Mouse (Mus musculus) liver, adult 2 months (tissue): ENCODE measurements around the gene Slc38a10. TPM values are rescaled to one million over a fixed set of nuclear protein-coding genes. Genes with fewer than 3 reads are reported as not detected.

Experiments
- DNase-seq: peaks from one replicate; pipeline ENCODE4 v3.0.0-alpha.2; 2011; ENCODE audit warnings: low read depth, low spot score; ENCODE audit errors: extremely low read depth
- H3K27ac ChIP-seq: fragments of 200-500 bp; replicated peaks from 2 replicates; pipeline ENCODE4 v1.5.1; 2012; ENCODE audit warnings: low read depth, mild to moderate bottlenecking, control low read depth, inconsistent platforms, low read length; ENCODE audit not compliant: insufficient read depth
- H3K27me3 ChIP-seq: fragments of 200-500 bp; 2 replicates; pipeline ENCODE4 v1.6.1; 2012; ENCODE audit warnings: mild to moderate bottlenecking, moderate library complexity, low read length, inconsistent platforms; ENCODE audit not compliant: control insufficient read depth, insufficient read depth
- H3K36me3 ChIP-seq: fragments of 200-500 bp; 2 replicates; pipeline ENCODE4 v1.6.1; 2012; ENCODE audit warnings: low read length, inconsistent platforms; ENCODE audit not compliant: control insufficient read depth, insufficient read depth
- H3K4me1 ChIP-seq: fragments of 200-500 bp; 2 replicates; pipeline ENCODE4 v1.6.1; 2011; ENCODE audit warnings: low read length; ENCODE audit not compliant: control insufficient read depth, insufficient read depth
- H3K4me3 ChIP-seq: fragments of 200-500 bp; 2 replicates; pipeline ENCODE4 v1.5.1; 2011; ENCODE audit warnings: low read depth, mild to moderate bottlenecking, control low read depth, low read length, moderate library complexity; ENCODE audit not compliant: insufficient read depth
- H3K79me2 ChIP-seq: fragments of 200-500 bp; 2 replicates; pipeline ENCODE4 v1.6.1; 2012; ENCODE audit warnings: inconsistent platforms, mild to moderate bottlenecking, low read length, moderate library complexity; ENCODE audit not compliant: control insufficient read depth, insufficient read depth
- H3K9ac ChIP-seq: fragments of 200-500 bp; 2 replicates; pipeline ENCODE4 v1.6.1; 2012; ENCODE audit warnings: low read depth, mild to moderate bottlenecking, control low read depth, inconsistent platforms, low read length
- CTCF ChIP-seq: fragments of 200-500 bp; IDR thresholded peaks from 2 replicates; pipeline ENCODE4 v1.5.1; 2011; ENCODE audit warnings: low read depth, low read length, control low read depth
- POLR2A ChIP-seq: fragments of 200-500 bp; IDR thresholded peaks from 2 replicates; pipeline ENCODE4 v1.6.1; 2011; ENCODE audit warnings: low read length, control low read depth; ENCODE audit not compliant: insufficient read depth; ENCODE audit errors: extremely low read depth
- WGBS: fragments of 180-500 bp; shearing (Covaris S2); methylation state at CpG from one replicate; pipeline ENCODE4 v1.1.7; 2018; 5-methylcytosine and 5-hydroxymethylcytosine counted together
- polyA plus RNA-seq: library from polyadenylated mRNA; depleted of rRNA; stranded (reverse); fragments of >200 nt; gene quantifications from 2 replicates; pipeline ENCODE4 v1.2.3, GENCODE M21; 2012
- total RNA-seq: library from RNA; depleted of rRNA; stranded (reverse); fragments of >200 nt; gene quantifications from 2 replicates; pipeline ENCODE4 v1.2.3, GENCODE M21; 2014

The Slc38a10 gene
- total and polyA plus RNA-seq, 2 experiments, result 41.1 to 90.2 TPM

- no peak for DNase-seq
- 76% methylated on average over 5 of the region's 5 CpGs for WGBS
- no peak overlapping the region for H3K9ac ChIP-seq
- H3K27me3 ChIP-seq, result no peaks in the 10 kb centered on the region
- H3K4me3 ChIP-seq, result no peak overlapping the region
- no peaks in the 10 kb centered on the region for H3K36me3 ChIP-seq
- H3K4me1 ChIP-seq, result no peaks in the 10 kb centered on the region
- H3K79me2 ChIP-seq, result no peaks in the 10 kb centered on the region
- H3K27ac ChIP-seq, result no peak overlapping the region
- TF ChIP-seq CTCF (no peak), POLR2A (no peak)
These were observed 12.9 kb upstream of the Slc38a10 start for GRCm38 (mm10) chr11:120164028-120164427.

- DNase-seq, result peak; percentile 31
- Histone ChIP-seq H3K4me3 (no peak overlapping the region), H3K27me3 (no peaks in the 10 kb centered on the region), H3K79me2 (no peaks in the 10 kb centered on the region), H3K27ac (no peak overlapping the region), H3K4me1 (no peaks in the 10 kb centered on the region), H3K36me3 (no peaks in the 10 kb centered on the region), H3K9ac (no peak overlapping the region)
- 96% methylated on average over 3 of the region's 3 CpGs for WGBS
- no peak for TF ChIP-seq POLR2A
- peak; percentile 25; the same call in 1 of the 2 replicates for TF ChIP-seq CTCF
These were observed 12.1 kb upstream of the Slc38a10 start for GRCm38 (mm10) chr11:120163207-120163606.

- no peak overlapping the region for H3K4me3 ChIP-seq
- WGBS, result 92% methylated on average over 4 of the region's 4 CpGs
These were observed 10.1 kb upstream of the Slc38a10 start for GRCm38 (mm10) chr11:120161245-120161644.

GRCm38 (mm10) chr11:120160478-120160877, 9.3 kb upstream of the Slc38a10 start:
- Histone ChIP-seq H3K4me3 (no peak overlapping the region), H3K79me2 (no peaks in the 10 kb centered on the region), H3K9ac (no peak overlapping the region), H3K27ac (no peak overlapping the region), H3K27me3 (no peaks in the 10 kb centered on the region), H3K4me1 (no peaks in the 10 kb centered on the region), H3K36me3 (no peaks in the 10 kb centered on the region)
- no peak for DNase-seq
- 75% methylated on average over 4 of the region's 4 CpGs for WGBS
- TF ChIP-seq POLR2A (no peak), CTCF (peak; percentile 82)

More at GRCm38 (mm10) chr11:120161245-120161644, 10.1 kb upstream of the Slc38a10 start:
- DNase-seq, result no peak
- Histone ChIP-seq H3K36me3 (no peaks in the 10 kb centered on the region), H3K9ac (no peak overlapping the region), H3K27ac (no peak overlapping the region), H3K4me1 (no peaks in the 10 kb centered on the region), H3K79me2 (no peaks in the 10 kb centered on the region), H3K27me3 (no peaks in the 10 kb centered on the region)
- TF ChIP-seq POLR2A (no peak), CTCF (no peak)

GRCm38 (mm10) chr11:120159653-120160052, 8.5 kb upstream of the Slc38a10 start:
- H3K27me3 ChIP-seq, result no peaks in the 10 kb centered on the region
- no peak for DNase-seq
- no peak overlapping the region for H3K4me3 ChIP-seq
- no peak overlapping the region for H3K27ac ChIP-seq
- TF ChIP-seq POLR2A, result no peak
- no peak for TF ChIP-seq CTCF
- H3K9ac ChIP-seq, result no peak overlapping the region
- H3K4me1 ChIP-seq, result no peaks in the 10 kb centered on the region
- H3K79me2 ChIP-seq, result no peaks in the 10 kb centered on the region
- 68% methylated on average over 5 of the region's 5 CpGs for WGBS
- no peaks in the 10 kb centered on the region for H3K36me3 ChIP-seq

- Histone ChIP-seq H3K36me3 (no peaks in the 10 kb centered on the region), H3K4me1 (no peaks in the 10 kb centered on the region), H3K79me2 (no peaks in the 10 kb centered on the region), H3K9ac (no peak overlapping the region), H3K27ac (no peak overlapping the region), H3K27me3 (no peaks in the 10 kb centered on the region), H3K4me3 (no peak overlapping the region)
- WGBS, result 51% methylated on average over 5 of the region's 5 CpGs
- TF ChIP-seq CTCF (no peak), POLR2A (no peak)
- DNase-seq, result no peak
These were observed 7.7 kb upstream of the Slc38a10 start for GRCm38 (mm10) chr11:120158828-120159227.
